8 mouse cellular contexts compared by ENCODE assay signal in the genomic region with DNA sequence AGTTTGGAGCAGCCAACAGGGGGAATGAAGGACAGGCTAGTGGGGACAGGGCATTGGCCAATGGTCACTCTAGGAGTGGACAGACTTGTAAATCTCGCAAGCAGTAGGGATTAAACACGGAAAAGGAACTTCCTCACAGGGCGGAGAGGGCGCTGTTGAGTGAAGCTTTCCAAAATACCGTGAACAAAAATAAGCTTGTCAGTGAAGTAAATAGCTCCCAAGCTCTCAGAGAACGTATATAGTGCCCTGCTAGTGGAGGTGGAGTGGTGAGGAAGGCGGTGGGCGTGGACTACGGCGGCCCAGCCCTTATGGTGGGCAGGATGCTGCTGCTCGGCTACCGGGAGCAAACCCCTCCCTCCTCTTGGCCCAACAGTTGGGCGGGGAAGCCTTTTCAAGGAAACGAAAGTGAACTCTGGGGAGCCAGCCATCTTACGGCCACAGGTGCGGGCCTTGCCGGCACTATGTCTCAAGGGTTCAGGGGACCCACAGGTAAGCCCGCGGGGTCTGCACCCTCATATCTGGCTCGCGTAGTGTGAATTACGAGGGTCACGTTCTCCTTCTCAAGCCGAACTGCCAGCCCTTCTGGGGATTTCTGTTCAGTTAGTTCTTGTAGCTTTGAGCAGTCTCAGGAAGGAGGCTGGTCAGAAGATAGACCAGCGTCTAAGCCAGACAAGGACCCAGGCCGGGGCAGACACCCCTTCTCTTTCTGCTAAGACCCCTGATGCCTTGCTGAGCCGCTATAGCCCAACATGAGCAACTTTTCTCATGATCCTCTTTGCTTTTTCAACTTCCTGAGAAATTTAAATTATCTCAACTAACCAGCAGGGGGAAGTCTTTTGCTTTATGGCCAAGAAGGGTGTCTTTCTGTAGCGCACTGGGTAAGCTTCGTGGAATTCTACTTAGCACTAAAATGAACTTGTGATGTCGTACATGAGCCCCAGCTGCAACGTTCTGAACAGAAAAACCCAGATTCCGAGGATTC. TPM values are rescaled to one million over a fixed set of nuclear protein-coding genes. Genes with fewer than 3 reads are reported as not detected.
A peak's percentile ranks its signal among the peaks of the same experiment; 100 is the strongest.
DNase-seq lines count a peak whose midpoint lies in the region; ATAC-seq and TF ChIP-seq lines count a peak whose summit lies in the region.

No protein-coding gene starts in this region.

- no peak overlapping the region; the same call in 1 of the 2 replicates for H3K27ac ChIP-seq in hindbrain, embryonic 16.5 days (ENCODE audit: low read depth, low read length)
- H3K27ac ChIP-seq in limb, embryonic 10.5 days, result peak overlapping the region; percentile 78
- no peak overlapping the region for H3K27ac ChIP-seq in midbrain, embryonic 11.5 days (ENCODE audit: low read depth, low read length)
- H3K27ac ChIP-seq in small intestine, adult 2 months (ENCODE audit: insufficient read depth, low read depth, low read length), result peak overlapping the region; percentile 83

- peak; percentile 62 for DNase-seq in layer of hippocampus, adult 11-12 months (ENCODE audit: low spot score)
- no peak for DNase-seq in layer of hippocampus, adult 9-10 months (ENCODE audit: low spot score)
- DNase-seq in gastrocnemius, adult 8-10 months (ENCODE audit: low spot score in 2 of 2), result peak; percentile 63 to 74
- DNase-seq in limb, embryonic 10.5 days (ENCODE audit: low spot score), result peak; percentile 76
- DNase-seq in midbrain, embryonic 11.5 days (ENCODE audit: low spot score, missing footprints), result peak; percentile 95

- peaks cover 13% of the 10 kb centered on the region for H3K4me1 ChIP-seq in hindbrain, embryonic 16.5 days (ENCODE audit: control insufficient read depth, insufficient read depth, low read depth, low read length)
- peaks cover 18% of the 10 kb centered on the region for H3K4me1 ChIP-seq in limb, embryonic 10.5 days
- peaks cover 4% of the 10 kb centered on the region; the same call in 1 of the 2 replicates for H3K4me1 ChIP-seq in midbrain, embryonic 11.5 days (ENCODE audit: control insufficient read depth, insufficient read depth, low read length)
- peaks cover 8% of the 10 kb centered on the region; the same call in 1 of the 2 replicates for H3K4me1 ChIP-seq in small intestine, adult 2 months (ENCODE audit: control insufficient read depth, insufficient read depth, insufficient read length, low read length)

- no peaks in the 10 kb centered on the region for H3K9me3 ChIP-seq in hindbrain, embryonic 16.5 days (ENCODE audit: control insufficient read depth, low read length)
- no peaks in the 10 kb centered on the region for H3K9me3 ChIP-seq in limb, embryonic 10.5 days (replicated peaks)
- no peaks in the 10 kb centered on the region for H3K9me3 ChIP-seq in midbrain, embryonic 11.5 days (ENCODE audit: control insufficient read depth, low read length)

- peak overlapping the region; percentile 15 for H3K9ac ChIP-seq in hindbrain, embryonic 16.5 days (ENCODE audit: low read depth, low read length)
- H3K9ac ChIP-seq in midbrain, embryonic 11.5 days (ENCODE audit: low read length), result peak overlapping the region; percentile 58

- peak; percentile 65; the same call in 1 of the 2 replicates for TF ChIP-seq CTCF in small intestine, adult 2 months (IDR thresholded peaks at IDR 0.05; ENCODE audit: extremely low read depth, insufficient read length, insufficient replicate concordance, low read depth, low read length)

- no peaks in the 10 kb centered on the region for H3K36me3 ChIP-seq in hindbrain, embryonic 16.5 days (ENCODE audit: control insufficient read depth, insufficient read depth, low read length)
- peaks cover 7% of the 10 kb centered on the region for H3K36me3 ChIP-seq in limb, embryonic 10.5 days
- no peaks in the 10 kb centered on the region for H3K36me3 ChIP-seq in midbrain, embryonic 11.5 days (ENCODE audit: control insufficient read depth, insufficient read depth, low read length)
- peaks cover 11% of the 10 kb centered on the region for H3K36me3 ChIP-seq in small intestine, adult 2 months (ENCODE audit: control insufficient read depth, insufficient read depth, low read length)

- peak; percentile 89 for TF ChIP-seq POLR2A in small intestine, adult 2 months (IDR thresholded peaks at IDR 0.05; ENCODE audit: low read depth, low read length)

- ATAC-seq in common myeloid progenitor, adult 5-6 weeks (replicated peaks; ENCODE audit: low read depth, poor library complexity, severe bottlenecking), result peak; percentile 93
- peak; percentile 87 for ATAC-seq in hindbrain, embryonic 16.5 days
- peak; percentile 84 for ATAC-seq in midbrain, embryonic 11.5 days (ENCODE audit: low FRiP score)

- 3% methylated on average over 31 of the region's 32 CpGs for WGBS in hindbrain, embryonic 16.5 days
- WGBS in limb, embryonic 10.5 days, result 5% methylated on average over 32 of the region's 32 CpGs
- 4% methylated on average over 32 of the region's 32 CpGs for WGBS in midbrain, embryonic 11.5 days
- under 1% methylated on average over 32 of the region's 32 CpGs for WGBS in small intestine, adult 2 months

- peak overlapping the region; percentile 41 for H3K4me3 ChIP-seq in hindbrain, embryonic 16.5 days (ENCODE audit: low read length)
- H3K4me3 ChIP-seq in limb, embryonic 10.5 days, result peak overlapping the region; percentile 64
- H3K4me3 ChIP-seq in midbrain, embryonic 11.5 days (ENCODE audit: low read depth, low read length), result peak overlapping the region; percentile 43
- H3K4me3 ChIP-seq in small intestine, adult 2 months (ENCODE audit: low read depth, low read length), result peak overlapping the region; percentile 80

- peak overlapping the region; percentile 58 for H3K4me2 ChIP-seq in hindbrain, embryonic 16.5 days (ENCODE audit: low read length)
- H3K4me2 ChIP-seq in midbrain, embryonic 11.5 days, result peak overlapping the region; percentile 78

- H3K27me3 ChIP-seq in hindbrain, embryonic 16.5 days (replicated peaks; ENCODE audit: control insufficient read depth, insufficient read depth, low read length), result no peaks in the 10 kb centered on the region
- no peaks in the 10 kb centered on the region for H3K27me3 ChIP-seq in limb, embryonic 10.5 days (ENCODE audit: low read depth, poor library complexity, severe bottlenecking)
- no peaks in the 10 kb centered on the region for H3K27me3 ChIP-seq in midbrain, embryonic 11.5 days (ENCODE audit: control insufficient read depth, insufficient read depth, low read length)
- no peaks in the 10 kb centered on the region for H3K27me3 ChIP-seq in small intestine, adult 2 months (ENCODE audit: control insufficient read depth, insufficient read depth, low read length)

RNA-seq across cellular contexts. Expression of a gene that starts 15.8 kb away (rescaled TPM):
- total RNA-seq in common myeloid progenitor, adult 5-6 weeks (2017), result 27.4 and 28.0 TPM in 2 replicates
- total RNA-seq in gastrocnemius, adult 8-10 months (2022), result 1 to 10 TPM; 1.4 to 2.2 (median 1.8) TPM
- polyA plus RNA-seq in hindbrain, embryonic 16.5 days (2015; fragmentation: Nextera tagmentation; extraction: Ambion mirVana), result 25.2 and 32.4 TPM in 2 replicates
- 15.4 and 17.5 TPM in 2 replicates for polyA plus RNA-seq in limb, embryonic 10.5 days (2016; fragmentation: Nextera tagmentation; extraction: Ambion mirVana)
- polyA plus RNA-seq in midbrain, embryonic 11.5 days (2014; fragmentation: Nextera tagmentation; extraction: Ambion mirVana), result 15.5 and 16.6 TPM in 2 replicates
- polyA plus RNA-seq in small intestine, adult 2 months (2012; rRNA removed), result 13.8 and 26.3 TPM in 2 replicates

RNA-seq across cellular contexts. Expression of a gene that starts 33.8 kb away (rescaled TPM):
- total RNA-seq in common myeloid progenitor, adult 5-6 weeks (2017), result 0.15 and 1.6 TPM in 2 replicates
- total RNA-seq in gastrocnemius, adult 8-10 months (2022), result under 1 TPM; 0.09 to 0.27 (median 0.15) TPM
- polyA plus RNA-seq in hindbrain, embryonic 16.5 days (2015; fragmentation: Nextera tagmentation; extraction: Ambion mirVana), result 23.5 and 27.7 TPM in 2 replicates
- 0.41 and 0.56 TPM in 2 replicates for polyA plus RNA-seq in limb, embryonic 10.5 days (2016; fragmentation: Nextera tagmentation; extraction: Ambion mirVana)
- polyA plus RNA-seq in midbrain, embryonic 11.5 days (2014; fragmentation: Nextera tagmentation; extraction: Ambion mirVana), result 13.5 and 13.6 TPM in 2 replicates
- polyA plus RNA-seq in small intestine, adult 2 months (2012; rRNA removed), result 0.53 and 0.93 TPM in 2 replicates

RNA-seq across cellular contexts. Expression of a gene that starts 42.8 kb away (rescaled TPM):
- total RNA-seq in common myeloid progenitor, adult 5-6 weeks (2017), result 98.7 and 102 TPM in 2 replicates
- 10 to 100 TPM; 10.6 to 15.7 (median 12.3) TPM for total RNA-seq in gastrocnemius, adult 8-10 months (2022)
- 9.7 and 10.5 TPM in 2 replicates for polyA plus RNA-seq in hindbrain, embryonic 16.5 days (2015; fragmentation: Nextera tagmentation; extraction: Ambion mirVana)
- polyA plus RNA-seq in limb, embryonic 10.5 days (2016; fragmentation: Nextera tagmentation; extraction: Ambion mirVana), result 15.6 and 16.0 TPM in 2 replicates
- polyA plus RNA-seq in midbrain, embryonic 11.5 days (2014; fragmentation: Nextera tagmentation; extraction: Ambion mirVana), result 20.4 and 22.7 TPM in 2 replicates
- polyA plus RNA-seq in small intestine, adult 2 months (2012; rRNA removed), result 11.7 and 26.2 TPM in 2 replicates

Comparison
In these comparisons a context has a peak if more than half of its experiments do, and no peak if none do; other contexts are left out.
1. H3K27ac ChIP-seq: peak in limb, embryonic 10.5 days (single experiment) and small intestine, adult 2 months (single experiment); none in hindbrain, embryonic 16.5 days (single experiment) and midbrain, embryonic 11.5 days (single experiment).
2. Peak in every context shown above with its lines, with median percentiles within 50 percentile points of each other: ATAC-seq and H3K4me3 ChIP-seq.